Mouse (Mus musculus) v-Abl transformed pro-B cells (cell line): ENCODE measurements around the gene 8030474K03Rik.
"Not testable (repeated sequence)": the region's sequence is repeated elsewhere in the genome, so short reads cannot be mapped to it uniquely, and the experiment has no call there.

ENCODE experiments used
- in situ Hi-C, 2 experiments: fragments of 400-800 bp; cut with MboI; formaldehyde crosslinking; loops; one replicate each; pipeline ENCODE4 v1.15.1; 2025; ENCODE audit not compliant: unreplicated experiment in 2 of 2

Gene 8030474K03Rik

GRCm38 (mm10) chrX:101794342-101794741, at the start of gene 8030474K03Rik, which contains the start of gene Gm4779:
Gene 8030474K03Rik (plus strand): TSS chrX:101794656.
Gene Gm4779 (minus strand): TSS chrX:101794423.
- in situ Hi-C loops: loop anchor here in 1 of 2 experiments (25.0 kb wide), 1 partner anchor 282 kb away; no protein-coding TSS in a partner anchor

- in situ Hi-C loops: no loop called here
Observed at GRCm38 (mm10) chrX:101750144-101750543, 44.3 kb upstream of the 8030474K03Rik start.

GRCm38 (mm10) chrX:101754478-101754877, 40.0 kb upstream of the 8030474K03Rik start:
- in situ Hi-C loops: no loop called here

GRCm38 (mm10) chrX:101764621-101765020, 29.8 kb upstream of the 8030474K03Rik start:
- in situ Hi-C loops: loop anchor here in 1 of 2 experiments (5.0 kb wide), 1 partner anchor 92 kb away; no protein-coding TSS in a partner anchor

GRCm38 (mm10) chrX:101765111-101765510, 29.3 kb upstream of the 8030474K03Rik start:
- in situ Hi-C loops: loop anchor here in 1 of 2 experiments (5.0 kb wide), 1 partner anchor 93 kb away; no protein-coding TSS in a partner anchor

- in situ Hi-C loops: loop anchor here in 1 of 2 experiments (5.0 kb wide), 1 partner anchor 95 kb away; no protein-coding TSS in a partner anchor
Observed at GRCm38 (mm10) chrX:101767280-101767679, 27.2 kb upstream of the 8030474K03Rik start.

- in situ Hi-C loops: loop anchor here in 1 of 2 experiments (5.0 kb wide), 1 partner anchor 97 kb away; no protein-coding TSS in a partner anchor
Observed at GRCm38 (mm10) chrX:101769478-101769877, 25.0 kb upstream of the 8030474K03Rik start.

- in situ Hi-C loops: loop anchor here (10.0 kb wide), 2 partner anchors 96 to 266 kb away; no protein-coding TSS in a partner anchor
Observed at GRCm38 (mm10) chrX:101770307-101770706, 24.1 kb upstream of the 8030474K03Rik start.

GRCm38 (mm10) chrX:101772035-101772434, 22.4 kb upstream of the 8030474K03Rik start:
- in situ Hi-C loops: loop anchor here (10.0 kb wide), 2 partner anchors 97 to 267 kb away; no protein-coding TSS in a partner anchor

GRCm38 (mm10) chrX:101791551-101791950, 2.9 kb upstream of the 8030474K03Rik start:
- in situ Hi-C loops: loop anchor here in 1 of 2 experiments (25.0 kb wide), 1 partner anchor 279 kb away; no protein-coding TSS in a partner anchor

- in situ Hi-C loops: loop anchor here (5.0 kb wide), 1 partner anchor 137 kb away; no protein-coding TSS in a partner anchor
Observed at GRCm38 (mm10) chrX:101805512-101805911, 11.1 kb downstream of the 8030474K03Rik start.

GRCm38 (mm10) chrX:101811750-101812149, 17.3 kb downstream of the 8030474K03Rik start:
- in situ Hi-C loops: no loop called here

GRCm38 (mm10) chrX:101819163-101819562, 24.7 kb downstream of the 8030474K03Rik start:
- in situ Hi-C loops: no loop called here

- in situ Hi-C loops: not testable (repeated sequence)
Observed at GRCm38 (mm10) chrX:101819980-101820379, 25.5 kb downstream of the 8030474K03Rik start.

- in situ Hi-C loops: no loop called here
Observed at GRCm38 (mm10) chrX:101847191-101847795, 52.8 kb downstream of the 8030474K03Rik start.
